ENCODE assay signal across 19 mouse cellular contexts in genomic region chr2:75633381-75633780, GRCm38 (mm10). TPM values are rescaled to one million over a fixed set of nuclear protein-coding genes. Genes with fewer than 3 reads are reported as not detected.
A peak's percentile ranks its signal among the peaks of the same experiment; 100 is the strongest.
DNase-seq lines count a peak whose midpoint lies in the region; ATAC-seq and TF ChIP-seq lines count a peak whose summit lies in the region.
"Had no signal": no experiment of that assay in that cellular context is flagged by ENCODE, and none has a peak within 500 bp of the region (broad histone marks: within the 10 kb centered on the region; RNA-seq: fewer than 3 reads in every experiment).

No protein-coding gene starts in this region.

- TF ChIP-seq CTCF in kidney, adult 2 months (conservative IDR thresholded peaks at IDR 0.05; ENCODE audit: insufficient read depth, insufficient read length, low read depth, low read length), result no peak

- H3K4me1 ChIP-seq in kidney, adult 2 months (ENCODE audit: control insufficient read depth, insufficient read depth, low read length), result peaks cover 12% of the 10 kb centered on the region
- peaks cover 18% of the 10 kb centered on the region for H3K4me1 ChIP-seq in limb, embryonic 10.5 days
- no peaks in the 10 kb centered on the region for H3K4me1 ChIP-seq in forebrain, embryonic 14.5 days (ENCODE audit: control insufficient read depth, insufficient read depth, low read length)
- H3K4me1 ChIP-seq: hindbrain, embryonic 15.5 days had no signal

- no peak overlapping the region for H3K9ac ChIP-seq in forebrain, embryonic 14.5 days (ENCODE audit: low read length)
- H3K9ac ChIP-seq: hindbrain, embryonic 15.5 days; liver, embryonic 13.5 days had no signal

- ATAC-seq in forebrain, embryonic 14.5 days, result no peak

- H3K9me3 ChIP-seq in limb, embryonic 10.5 days (replicated peaks), result no peaks in the 10 kb centered on the region
- no peaks in the 10 kb centered on the region for H3K9me3 ChIP-seq in forebrain, embryonic 14.5 days (replicated peaks; ENCODE audit: control insufficient read depth, low read length)
- H3K9me3 ChIP-seq: hindbrain, embryonic 15.5 days; liver, embryonic 13.5 days; midbrain, embryonic 10.5 days had no signal

- H3K4me3 ChIP-seq in kidney, adult 2 months (ENCODE audit: insufficient read depth, low read depth, low read length), result peak overlapping the region; percentile 37
- no peak overlapping the region for H3K4me3 ChIP-seq in limb, embryonic 10.5 days
- no peak overlapping the region for H3K4me3 ChIP-seq in forebrain, embryonic 14.5 days (ENCODE audit: low read depth, low read length)
- H3K4me3 ChIP-seq: hindbrain, embryonic 15.5 days; layer of hippocampus, adult 2 months; liver, embryonic 13.5 days; midbrain, embryonic 10.5 days; myocyte had no signal

- H3K27ac ChIP-seq in kidney, adult 2 months (ENCODE audit: insufficient read depth, low read depth, low read length), result peak overlapping the region; percentile 84
- 0 out of 2 replicates have a peak overlapping the region, but pooled peaks have one; percentile 15 for H3K27ac ChIP-seq in limb, embryonic 10.5 days
- no peak overlapping the region for H3K27ac ChIP-seq in forebrain, embryonic 14.5 days (ENCODE audit: low read depth, low read length)
- H3K27ac ChIP-seq: hindbrain, embryonic 15.5 days; layer of hippocampus, adult 2 months; liver, embryonic 13.5 days; midbrain, embryonic 10.5 days had no signal

- H3K27me3 ChIP-seq in kidney, adult 2 months (replicated peaks; ENCODE audit: control insufficient read depth, insufficient read depth, low read length), result no peaks in the 10 kb centered on the region
- no peaks in the 10 kb centered on the region for H3K27me3 ChIP-seq in limb, embryonic 10.5 days (ENCODE audit: low read depth, poor library complexity, severe bottlenecking)
- H3K27me3 ChIP-seq in forebrain, embryonic 14.5 days (replicated peaks; ENCODE audit: control insufficient read depth, insufficient read depth, low read length), result no peaks in the 10 kb centered on the region
- H3K27me3 ChIP-seq: CH12.LX; hindbrain, embryonic 15.5 days had no signal

- H3K36me3 ChIP-seq in kidney, adult 2 months (ENCODE audit: control insufficient read depth, insufficient read depth, low read length), result no peaks in the 10 kb centered on the region
- no peaks in the 10 kb centered on the region for H3K36me3 ChIP-seq in limb, embryonic 10.5 days
- no peaks in the 10 kb centered on the region for H3K36me3 ChIP-seq in forebrain, embryonic 14.5 days (ENCODE audit: control insufficient read depth, insufficient read depth, low read length)
- H3K36me3 ChIP-seq: hindbrain, embryonic 15.5 days; liver, embryonic 13.5 days; midbrain, embryonic 10.5 days had no signal

- WGBS in kidney, adult 2 months, result 47% methylated on average over 6 of the region's 6 CpGs
- 77% methylated on average over 6 of the region's 6 CpGs for WGBS in limb, embryonic 10.5 days
- WGBS in forebrain, embryonic 14.5 days, result 85% methylated on average over 6 of the region's 6 CpGs

- DNase-seq in heart, adult 11 months, result peak; percentile 65
- no peak for DNase-seq in heart, postnatal 36 days
- DNase-seq in kidney, adult 2 months, result peak; percentile 86
- DNase-seq in limb, embryonic 10.5 days (ENCODE audit: low spot score), result no peak
- DNase-seq in lung, postnatal 4 days, result peak; percentile 30 to 49
- no peak for DNase-seq in left cerebral cortex, adult 11 months (ENCODE audit: low spot score)
- DNase-seq in gastrocnemius, postnatal 36 days, result no peak
- no peak for DNase-seq in forebrain, embryonic 14.5 days (ENCODE audit: low spot score)
- DNase-seq: adrenal gland, postnatal 10 days; cerebellum, postnatal 36 days; heart, adult 18-20 months; heart, postnatal 10 days; liver, embryonic 13.5 days; right cerebral cortex, postnatal 25 days had no signal

- no peak overlapping the region for H3K4me2 ChIP-seq in forebrain, embryonic 14.5 days (ENCODE audit: low read length)
- H3K4me2 ChIP-seq: hindbrain, embryonic 15.5 days; liver, embryonic 13.5 days had no signal

- intact Hi-C loops in heart, postnatal 36 days (cut with DNase I), result no loop called here
- intact Hi-C loops in gastrocnemius, postnatal 36 days (cut with DNase I), result no loop called here

- TF ChIP-seq POLR2A in kidney, adult 2 months (IDR thresholded peaks at IDR 0.05; ENCODE audit: low read depth, low read length), result peak; percentile 15

RNA-seq across cellular contexts. Expression of gene Hnrnpa3, which starts 25.7 kb away (rescaled TPM):
- 100 to 1,000 TPM; 137 to 165 TPM for total RNA-seq in heart, postnatal 36 days (2021)
- 16.2 and 34.0 TPM in 2 replicates for polyA plus RNA-seq in kidney, adult 2 months (2012; rRNA removed)
- polyA plus RNA-seq in limb, embryonic 10.5 days (2016; fragmentation: Nextera tagmentation; extraction: Ambion mirVana), result 352 and 369 TPM in 2 replicates
- total RNA-seq in gastrocnemius, postnatal 36 days (2021), result 100 to 1,000 TPM in 1 of 2 experiments, 10 to 100 TPM in 1; 96.6 to 134 TPM
- polyA plus RNA-seq in forebrain, embryonic 14.5 days (2014; fragmentation: Nextera tagmentation; extraction: Ambion mirVana), result 182 and 209 TPM in 2 replicates

Comparison
In these comparisons a context has a peak if more than half of its experiments do, and no peak if none do; other contexts are left out.
1. DNase-seq: peak in heart, adult 11 months (single experiment), kidney, adult 2 months (single experiment) and lung, postnatal 4 days (2 of 2); none in heart, postnatal 36 days (0 of 2), limb, embryonic 10.5 days (single experiment), left cerebral cortex, adult 11 months (single experiment), gastrocnemius, postnatal 36 days (0 of 2) and forebrain, embryonic 14.5 days (single experiment).